Mouse (Mus musculus): ENCODE measurements around the gene Jup.
A peak's percentile ranks its signal among the peaks of the same experiment; 100 is the strongest.
"Not testable (repeated sequence)": the region's sequence is repeated elsewhere in the genome, so short reads cannot be mapped to it uniquely, and the experiment has no call there.

Gene Jup

GRCm38 (mm10) chr11:100355151-100355951 lies 42.2 kb downstream of the Jup start:
- peak; percentile 59 for DNase-seq

- DNase-seq, result peak; percentile 57
Measured at GRCm38 (mm10) chr11:100352076-100352857, 45.3 kb downstream of the Jup start.

- no peak for DNase-seq
Measured at GRCm38 (mm10) chr11:100344269-100344668, 53.3 kb downstream of the Jup start.

GRCm38 (mm10) chr11:100335731-100336130 lies 61.8 kb downstream of the Jup start:
- no peak for DNase-seq

- no peak for DNase-seq
Measured at GRCm38 (mm10) chr11:100333944-100334457, 63.6 kb downstream of the Jup start, which contains the start of gene Gast. Gene Gast (plus strand): TSS chr11:100334407.

GRCm38 (mm10) chr11:100332766-100333515 lies 64.6 kb downstream of the Jup start:
- no peak for DNase-seq

- DNase-seq, result not testable (repeated sequence)
Measured at GRCm38 (mm10) chr11:100330816-100331375, 66.7 kb downstream of the Jup start.

- DNase-seq, result no peak
Measured at GRCm38 (mm10) chr11:100330235-100330634, 67.3 kb downstream of the Jup start.

GRCm38 (mm10) chr11:100327761-100328160 lies 69.8 kb downstream of the Jup start:
- DNase-seq, result no peak

GRCm38 (mm10) chr11:100327316-100327715 lies 70.2 kb downstream of the Jup start:
- no peak for DNase-seq

- DNase-seq, result no peak
Measured at GRCm38 (mm10) chr11:100325062-100325629, 72.4 kb downstream of the Jup start.

- DNase-seq, result peak; percentile 77
Measured at GRCm38 (mm10) chr11:100323578-100323977, 74.0 kb downstream of the Jup start.

- no peak for DNase-seq
Measured at GRCm38 (mm10) chr11:100322591-100323258, 74.8 kb downstream of the Jup start.

- DNase-seq, result not testable (repeated sequence)
Measured at GRCm38 (mm10) chr11:100321479-100322305, 75.9 kb downstream of the Jup start.

GRCm38 (mm10) chr11:100320701-100321410 lies 76.7 kb downstream of the Jup start:
- DNase-seq, result not testable (repeated sequence)

GRCm38 (mm10) chr11:100320172-100320630 lies 77.4 kb downstream of the Jup start:
- DNase-seq, result peak; percentile 99

- DNase-seq, result peak; percentile 100
Measured at GRCm38 (mm10) chr11:100319492-100320171, 77.9 kb downstream of the Jup start, which contains the start of gene Eif1. Gene Eif1 (plus strand): TSS chr11:100319885.

Measured in lung, postnatal 10 days (tissue).